Mouse (Mus musculus) hindbrain, embryonic 16.5 days (tissue): ENCODE measurements around the gene Arhgdia. TPM values are rescaled to one million over a fixed set of nuclear protein-coding genes. Genes with fewer than 3 reads are reported as not detected.
"Not testable (repeated sequence)": the region's sequence is repeated elsewhere in the genome, so short reads cannot be mapped to it uniquely, and the experiment has no call there.

Source experiments
- ATAC-seq: fragments of 200-750 bp; cut with Nextera tagmentation; 2 replicates; pipeline ENCODE4 v1.8.0; 2017; ENCODE audit warnings: moderate TSS enrichment, moderate library complexity
- H3K27ac ChIP-seq: fragments of 300-500 bp; sonication (generic); 2 replicates; pipeline ENCODE4 v1.5.1; 2014; ENCODE audit warnings: low read depth, mild to moderate bottlenecking, control low read depth, low read length, moderate library complexity
- H3K27me3 ChIP-seq: fragments of 300-500 bp; sonication (generic); replicated peaks from 2 replicates; pipeline ENCODE4 v1.6.1; 2014; ENCODE audit warnings: low read length; ENCODE audit not compliant: control insufficient read depth, insufficient read depth
- H3K36me3 ChIP-seq: fragments of 300-500 bp; sonication (generic); 2 replicates; pipeline ENCODE4 v1.6.1; 2014; ENCODE audit warnings: mild to moderate bottlenecking, low read length, moderate library complexity, mixed read lengths; ENCODE audit not compliant: control insufficient read depth, insufficient read depth
- H3K4me1 ChIP-seq: fragments of 300-500 bp; sonication (generic); 2 replicates; pipeline ENCODE4 v1.6.1; 2014; ENCODE audit warnings: low read depth, low read length; ENCODE audit not compliant: control insufficient read depth, insufficient read depth
- H3K4me2 ChIP-seq: fragments of 300-500 bp; sonication (generic); 2 replicates; pipeline ENCODE4 v1.6.1; 2014; ENCODE audit warnings: mild to moderate bottlenecking, low read length, control low read depth, moderate library complexity
- H3K4me3 ChIP-seq: fragments of 300-500 bp; sonication (generic); 2 replicates; pipeline ENCODE4 v1.5.1; 2014; ENCODE audit warnings: mild to moderate bottlenecking, low read length, control low read depth, moderate library complexity
- H3K9ac ChIP-seq: fragments of 300-500 bp; sonication (generic); 2 replicates; pipeline ENCODE4 v1.6.1; 2014; ENCODE audit warnings: low read depth, mild to moderate bottlenecking, control low read depth, low read length, moderate library complexity
- H3K9me3 ChIP-seq: fragments of 300-500 bp; sonication (generic); 2 replicates; pipeline ENCODE4 v1.6.1; 2014; ENCODE audit warnings: mild to moderate bottlenecking, low read length, moderate library complexity; ENCODE audit not compliant: control insufficient read depth
- WGBS: fragments of 180-500 bp; shearing (Covaris S2); extraction: QIAGEN DNeasy Blood & Tissue Kit; methylation state at CpG from one replicate; pipeline ENCODE4 v1.1.7; 2014; 5-methylcytosine and 5-hydroxymethylcytosine counted together
- polyA plus RNA-seq: library from polyadenylated mRNA; unstranded; fragments of >200 nt; fragmentation: Nextera tagmentation; extraction: Ambion mirVana; gene quantifications from 2 replicates; pipeline ENCODE4 v1.2.1, GENCODE M21; 2015

Arhgdia gene
- polyA plus RNA-seq, 1 experiment from 2014 or later, result 501 TPM

DNA sequence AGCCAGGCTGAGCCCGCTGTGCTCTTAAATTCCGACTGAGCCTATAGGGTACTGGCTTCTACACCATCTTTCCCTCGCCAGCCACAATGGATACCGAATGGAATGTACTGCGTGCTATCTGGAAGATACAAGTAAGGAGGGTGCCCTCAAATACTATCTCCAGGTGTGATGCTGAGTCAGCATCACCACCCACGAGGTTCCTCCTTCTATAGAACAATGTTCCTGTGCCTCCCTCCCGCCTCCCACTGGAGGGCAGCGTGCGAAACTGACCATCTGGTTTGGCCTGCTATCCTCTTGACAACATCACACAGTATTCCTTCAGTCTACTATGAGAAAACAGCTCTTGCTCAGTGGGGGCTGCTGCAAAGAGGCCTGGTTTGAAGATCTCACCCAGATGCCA, 16.3 kb downstream of the Arhgdia start:
- 90% methylated on average over 9 of the region's 9 CpGs for WGBS
- Histone ChIP-seq H3K27me3 (no peaks in the 10 kb centered on the region), H3K4me3 (no peak overlapping the region)

DNA sequence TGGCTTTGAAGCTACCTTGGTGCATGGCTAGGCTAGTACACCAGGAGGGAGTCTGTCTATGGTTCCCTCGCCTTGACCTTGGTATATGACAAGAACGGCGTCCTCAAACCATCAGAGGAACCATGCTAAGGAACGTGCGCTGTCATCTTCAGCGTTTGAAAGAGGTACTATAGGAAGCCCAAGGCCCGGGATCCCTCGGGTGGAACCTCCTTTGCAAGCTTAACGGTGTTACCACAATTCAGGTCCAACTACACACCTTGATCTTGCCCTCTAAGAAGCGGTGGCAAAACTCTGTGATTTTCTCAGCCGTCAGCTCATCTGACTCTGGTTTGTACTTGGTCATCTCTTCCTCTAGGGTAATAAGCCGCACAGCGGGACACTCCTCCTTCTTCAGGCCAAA, 18.5 kb downstream of the Arhgdia start:
- Histone ChIP-seq H3K4me3 (no peak overlapping the region), H3K4me2 (no peak overlapping the region), H3K27me3 (no peaks in the 10 kb centered on the region), H3K9me3 (no peaks in the 10 kb centered on the region), H3K27ac (no peak overlapping the region), H3K36me3 (peaks cover 66% of the 10 kb centered on the region), H3K9ac (no peak overlapping the region), H3K4me1 (no peaks in the 10 kb centered on the region)
- no peak for ATAC-seq
- WGBS, result 97% methylated on average over 13 of the region's 13 CpGs

More for the DNA sequence above, 16.3 kb downstream of the Arhgdia start:
- Histone ChIP-seq H3K9me3 (no peaks in the 10 kb centered on the region), H3K9ac (no peak overlapping the region), H3K4me2 (no peak overlapping the region), H3K4me1 (no peaks in the 10 kb centered on the region), H3K36me3 (peaks cover 67% of the 10 kb centered on the region), H3K27ac (no peak overlapping the region)
- no peak for ATAC-seq

DNA sequence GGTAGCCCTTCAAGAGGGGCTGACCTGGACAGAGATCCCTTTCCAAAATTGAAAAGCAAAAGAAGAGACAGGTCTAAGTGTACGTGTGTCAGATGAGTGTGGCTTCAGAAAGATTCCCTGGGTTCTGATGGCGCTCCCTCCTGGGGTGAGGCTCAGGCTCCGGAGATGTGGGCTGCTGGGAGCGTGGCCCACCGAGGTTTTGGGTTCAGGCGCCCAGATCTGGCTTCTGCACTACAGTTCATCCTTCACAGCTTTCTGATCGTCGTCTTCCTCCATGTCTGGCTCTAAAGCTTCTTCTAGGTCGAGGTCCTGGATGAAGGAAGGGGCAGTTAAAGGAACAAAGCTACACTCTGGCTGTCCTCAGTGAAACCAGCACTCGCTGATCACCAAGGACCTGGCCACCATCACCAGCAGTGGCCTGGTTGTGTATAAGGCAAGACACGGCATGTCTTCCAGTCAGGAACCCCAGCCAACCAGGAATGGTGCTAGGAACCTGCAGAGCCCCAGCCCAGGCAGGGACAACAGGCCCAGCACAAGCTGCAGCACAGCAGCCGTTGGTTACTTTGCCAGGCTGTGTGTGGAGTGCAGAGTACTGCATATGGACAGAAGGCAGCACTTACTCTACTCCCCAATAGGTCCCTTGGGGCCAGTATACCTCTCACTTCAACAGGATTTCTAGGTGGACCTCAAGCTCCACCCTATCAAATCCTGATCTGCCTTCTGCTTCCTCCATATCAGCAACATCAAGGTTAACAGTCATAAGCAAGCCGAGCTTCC, 20.3 kb downstream of the Arhgdia start:
- no peaks in the 10 kb centered on the region for H3K27me3 ChIP-seq
- 94% methylated on average over 13 of the region's 13 CpGs for WGBS
- no peaks in the 10 kb centered on the region for H3K9me3 ChIP-seq
- no peaks in the 10 kb centered on the region for H3K4me1 ChIP-seq
- peaks cover 57% of the 10 kb centered on the region for H3K36me3 ChIP-seq
- H3K4me2 ChIP-seq, result no peak overlapping the region
- no peak for ATAC-seq
- H3K27ac ChIP-seq, result no peak overlapping the region
- no peak overlapping the region for H3K4me3 ChIP-seq
- H3K9ac ChIP-seq, result no peak overlapping the region

DNA sequence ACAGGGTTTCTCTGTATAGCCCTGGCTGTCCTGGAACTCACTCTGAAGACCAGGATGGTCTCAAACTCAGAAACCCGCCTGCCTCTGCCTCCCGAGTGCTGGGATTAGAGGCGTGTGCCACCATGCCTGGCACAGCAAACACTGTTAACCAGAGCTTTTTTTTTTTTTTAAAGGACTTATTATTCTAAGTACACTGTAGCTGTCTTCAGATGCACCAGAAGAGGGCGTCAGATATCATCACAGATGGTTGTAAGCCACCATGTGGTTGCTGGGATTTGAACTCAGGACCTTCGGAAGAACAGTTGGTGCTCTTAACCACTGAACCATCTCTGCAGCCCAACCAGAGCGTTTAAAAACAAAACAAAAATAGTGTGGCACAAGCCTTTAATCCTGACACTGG, 22.6 kb downstream of the Arhgdia start:
- H3K4me1 ChIP-seq, H3K27me3 ChIP-seq, H3K27ac ChIP-seq, H3K4me3 ChIP-seq, H3K4me2 ChIP-seq, ATAC-seq, H3K9ac ChIP-seq, H3K9me3 ChIP-seq: not testable (repeated sequence)
- WGBS, result 88% methylated on average over 6 of the region's 6 CpGs
- peaks cover 44% of the 10 kb centered on the region for H3K36me3 ChIP-seq

DNA sequence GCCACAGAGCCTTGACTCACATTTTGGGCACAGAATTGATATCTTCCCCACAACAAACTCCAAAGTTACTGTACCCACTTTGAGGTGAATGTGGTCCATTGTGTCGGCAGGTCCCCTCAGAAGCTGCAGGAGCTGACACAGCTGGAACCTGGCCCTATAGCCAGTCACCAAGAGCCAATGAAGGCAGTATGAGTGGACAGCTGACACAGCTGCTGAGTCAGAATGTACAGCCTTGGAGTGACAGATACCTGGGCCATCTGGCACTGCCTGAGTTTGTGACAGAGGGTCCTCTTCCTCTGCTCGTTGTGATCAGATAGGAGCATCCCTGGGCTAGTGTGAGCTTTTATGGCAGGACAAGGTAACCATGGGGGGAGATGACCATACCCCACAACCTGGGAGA, 26.2 kb downstream of the Arhgdia start:
- Histone ChIP-seq H3K9me3 (no peaks in the 10 kb centered on the region), H3K27me3 (no peaks in the 10 kb centered on the region), H3K4me1 (peaks cover 2% of the 10 kb centered on the region), H3K36me3 (peaks cover 9% of the 10 kb centered on the region; the same call in 1 of the 2 replicates), H3K4me3 (no peak overlapping the region), H3K27ac (no peak overlapping the region), H3K4me2 (no peak overlapping the region), H3K9ac (no peak overlapping the region)
- ATAC-seq, result no peak
- WGBS, result 86% methylated on average over 2 of the region's 2 CpGs

DNA sequence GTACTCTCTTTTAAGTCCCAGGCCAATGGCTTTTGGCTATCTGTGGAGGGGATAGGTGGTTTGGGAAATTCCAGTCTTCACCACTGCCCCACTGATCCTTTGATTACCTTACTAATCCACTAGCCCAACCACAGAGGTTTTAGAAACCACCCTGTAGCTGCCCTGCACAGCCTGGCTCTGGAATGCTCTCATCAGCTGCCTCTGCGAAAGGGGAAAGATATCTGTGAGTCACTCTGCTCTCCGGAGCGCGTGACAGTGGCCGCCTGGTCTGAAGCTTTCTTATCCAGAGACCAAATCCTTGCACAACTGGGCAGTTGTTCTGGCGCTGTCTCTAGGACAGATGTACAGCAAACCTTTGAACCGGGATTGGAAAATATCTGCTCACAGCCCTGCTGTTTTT, 26.6 kb downstream of the Arhgdia start:
- Histone ChIP-seq H3K9ac (no peak overlapping the region), H3K4me2 (no peak overlapping the region), H3K27ac (no peak overlapping the region), H3K9me3 (no peaks in the 10 kb centered on the region), H3K36me3 (peaks cover 5% of the 10 kb centered on the region; the same call in 1 of the 2 replicates), H3K4me3 (no peak overlapping the region), H3K27me3 (no peaks in the 10 kb centered on the region), H3K4me1 (peaks cover 6% of the 10 kb centered on the region)
- WGBS, result 86% methylated on average over 7 of the region's 7 CpGs
- no peak for ATAC-seq

DNA sequence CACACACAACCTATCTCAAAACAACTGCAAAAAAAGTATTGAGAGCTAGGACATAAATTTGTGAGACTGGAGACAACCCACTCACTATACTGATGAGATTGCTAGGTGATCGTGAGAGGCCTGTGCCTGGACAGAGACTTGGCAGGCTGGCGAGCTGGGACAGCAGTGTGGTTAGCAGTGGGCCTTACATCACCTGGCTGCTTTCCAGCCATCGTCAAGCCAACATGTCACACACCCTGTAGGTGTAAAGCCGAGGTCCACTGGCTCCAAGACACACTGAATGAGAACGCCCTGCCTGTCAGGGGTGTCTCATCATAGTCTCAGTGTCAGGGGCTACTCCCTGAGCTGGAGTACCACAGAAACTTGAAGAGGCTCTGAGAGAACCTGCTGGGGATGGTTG, 28.7 kb downstream of the Arhgdia start:
- 83% methylated on average over 5 of the region's 5 CpGs for WGBS
- Histone ChIP-seq H3K4me2 (no peak overlapping the region), H3K4me3 (no peak overlapping the region), H3K27ac (no peak overlapping the region), H3K9me3 (no peaks in the 10 kb centered on the region), H3K27me3 (no peaks in the 10 kb centered on the region), H3K4me1 (peaks cover 18% of the 10 kb centered on the region), H3K36me3 (no peaks in the 10 kb centered on the region), H3K9ac (no peak overlapping the region)
- no peak for ATAC-seq

DNA sequence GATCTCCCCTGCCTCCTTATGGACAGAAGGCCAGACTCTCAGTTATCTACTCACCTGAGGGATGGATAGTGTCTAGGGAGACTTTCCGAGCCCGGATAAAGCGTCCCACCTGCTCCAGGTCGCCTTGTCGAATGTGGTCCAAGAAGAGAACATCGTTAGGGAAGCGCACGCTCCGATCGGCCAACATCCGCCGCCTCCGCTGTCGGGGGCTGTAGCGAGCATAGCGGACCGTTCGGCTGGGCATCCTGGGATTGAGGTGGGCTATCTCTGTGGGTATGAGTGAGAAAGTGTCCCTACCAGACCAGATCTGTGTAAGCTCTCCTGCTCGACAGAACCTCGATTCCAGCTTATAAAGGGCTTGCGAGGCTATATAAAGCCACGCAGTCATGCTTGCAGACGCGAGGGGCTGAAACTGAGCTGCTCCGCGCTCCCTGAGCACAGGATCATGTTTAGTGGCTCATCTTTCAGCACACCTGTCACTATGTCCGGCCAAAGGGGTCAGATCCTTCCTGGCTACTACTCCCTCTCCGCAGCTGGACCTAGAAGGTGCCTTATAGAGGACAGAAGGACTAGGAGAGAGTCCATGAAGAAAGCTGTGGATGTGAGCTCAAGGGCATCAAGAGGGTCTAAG, 30.5 kb downstream of the Arhgdia start, which contains the start of gene Ppp1r27:
Gene Ppp1r27, minus strand, starts transcription at position 323 of the 631 bp plus-strand sequence.
- H3K27ac ChIP-seq, result peak within 1 kb of the TSS; percentile 90
- peaks cover 20% of the 10 kb centered on the region for H3K4me1 ChIP-seq
- no peaks in the 10 kb centered on the region for H3K27me3 ChIP-seq
- peak within 1 kb of the TSS; percentile 87 for H3K9ac ChIP-seq
- H3K36me3 ChIP-seq, result no peaks in the 10 kb centered on the region
- H3K4me2 ChIP-seq, result peak within 1 kb of the TSS; percentile 68
- WGBS, result 93% methylated on average over 28 of the region's 28 CpGs
- H3K9me3 ChIP-seq, result no peaks in the 10 kb centered on the region
- peak within 1 kb of the TSS; percentile 71 for H3K4me3 ChIP-seq
- ATAC-seq, result no peak

DNA sequence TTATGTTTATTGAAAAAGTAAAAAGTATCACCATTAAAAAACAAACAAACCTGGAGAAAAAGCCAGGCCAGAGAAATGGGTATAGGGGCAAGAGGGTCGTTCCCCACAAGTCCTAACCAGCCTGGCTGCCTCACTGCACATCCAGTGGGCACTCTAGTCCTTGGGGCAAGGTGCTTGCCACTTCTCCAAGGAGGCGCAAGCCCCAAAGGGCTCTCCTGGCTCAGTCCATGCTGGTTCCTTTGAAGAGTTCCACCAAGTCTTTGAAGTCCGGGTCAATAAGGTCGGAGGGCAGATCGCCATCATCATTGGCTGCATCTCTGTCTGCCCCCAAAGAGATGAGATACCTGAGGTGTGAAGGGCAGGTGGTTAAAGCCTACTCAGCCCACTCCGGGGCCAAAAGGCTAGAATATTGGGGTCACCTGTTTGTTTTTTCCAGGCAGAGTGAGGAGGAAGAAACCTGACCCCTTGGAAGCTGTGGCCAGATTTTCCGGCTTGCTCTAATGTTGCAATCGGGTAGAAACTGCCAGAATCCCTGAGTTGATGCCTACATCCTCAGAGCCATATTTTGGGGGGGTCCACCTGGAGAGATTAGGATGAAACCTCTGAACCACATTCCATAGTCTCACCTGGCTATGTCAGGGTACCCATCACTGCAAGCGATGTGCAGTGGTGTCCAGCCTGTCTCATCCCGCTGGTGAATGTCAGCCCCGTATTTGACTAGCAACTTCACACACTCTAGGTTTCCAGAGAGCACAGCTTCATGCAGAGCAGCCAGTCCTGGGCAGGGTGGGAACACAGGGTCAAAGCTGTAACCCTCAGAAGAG, 31.2 kb downstream of the Arhgdia start:
- H3K9me3 ChIP-seq, result no peaks in the 10 kb centered on the region
- peak; percentile 1; the same call in 1 of the 2 replicates for ATAC-seq
- WGBS, result 74% methylated on average over 11 of the region's 11 CpGs
- peak overlapping the region; percentile 71 for H3K4me3 ChIP-seq
- H3K27ac ChIP-seq, result peak overlapping the region; percentile 90
- H3K36me3 ChIP-seq, result no peaks in the 10 kb centered on the region
- peak overlapping the region; percentile 68 for H3K4me2 ChIP-seq
- H3K9ac ChIP-seq, result peak overlapping the region; percentile 87
- no peaks in the 10 kb centered on the region for H3K27me3 ChIP-seq
- H3K4me1 ChIP-seq, result peaks cover 20% of the 10 kb centered on the region
